Mouse (Mus musculus) retina, postnatal 1 day (tissue): ENCODE results near the gene Ric8b.

Source experiments
- DNase-seq: peaks from one replicate; pipeline ENCODE4 v3.0.0-alpha.2; 2012

Gene Ric8b

GRCm38 (mm10) chr10:85013464-85013863, 96.0 kb downstream of the Ric8b start:
- peak; percentile 73 for DNase-seq

DNA sequence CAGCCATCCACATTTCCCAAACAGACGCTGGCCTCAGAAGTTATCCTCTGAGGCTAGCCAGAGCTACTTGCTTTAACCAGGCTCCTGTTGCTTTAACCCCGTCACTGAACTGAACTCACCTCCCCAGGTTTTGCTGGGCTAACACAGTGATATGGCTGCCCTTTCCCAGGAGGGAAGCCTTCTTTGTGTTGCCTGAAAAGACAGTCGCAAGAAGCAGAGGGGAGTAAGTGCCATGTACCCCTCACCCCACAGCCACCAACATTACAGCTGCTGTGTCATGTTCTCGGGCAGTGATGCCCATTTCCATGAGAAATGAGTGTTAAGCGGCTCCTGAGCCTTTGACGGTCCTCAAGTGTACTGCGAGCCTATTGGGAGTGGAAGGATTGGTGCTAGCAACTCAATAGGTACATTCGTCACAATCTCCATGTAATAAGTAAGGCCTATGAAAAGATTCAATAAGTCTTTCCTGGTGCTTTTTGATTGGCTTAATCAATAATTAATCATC, 96.6 kb downstream of the Ric8b start:
- no peak for DNase-seq

DNA sequence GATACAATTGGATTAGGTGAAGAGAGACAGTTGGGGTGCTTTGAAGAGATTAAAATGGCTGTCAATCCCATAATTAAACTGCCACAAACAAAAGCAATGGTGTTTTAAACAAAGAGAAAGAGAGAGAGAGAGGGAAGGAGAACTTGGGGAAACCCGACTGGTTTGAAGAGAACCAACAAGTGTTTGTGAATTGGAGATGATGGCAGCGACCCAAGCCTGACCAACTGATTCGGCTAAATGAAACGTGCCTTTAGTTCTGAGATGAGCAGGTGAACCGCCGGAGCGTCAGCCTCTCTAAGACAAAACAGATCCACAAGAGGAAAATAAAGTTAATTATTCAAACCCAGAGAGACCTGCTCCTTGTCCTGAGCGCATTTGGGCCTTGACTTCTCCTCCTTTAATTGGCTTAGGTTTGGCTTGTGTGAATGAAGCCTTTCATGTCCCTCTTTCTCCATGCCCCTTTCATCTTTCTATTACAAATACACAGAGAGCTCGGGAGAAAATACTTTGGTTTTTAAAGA, 97.1 kb downstream of the Ric8b start:
- DNase-seq: peak; percentile 70

- DNase-seq: no peak
Observed at GRCm38 (mm10) chr10:85022647-85023312, 105.4 kb downstream of the Ric8b start.

GRCm38 (mm10) chr10:85023313-85023666, 105.9 kb downstream of the Ric8b start:
- no peak for DNase-seq

DNA sequence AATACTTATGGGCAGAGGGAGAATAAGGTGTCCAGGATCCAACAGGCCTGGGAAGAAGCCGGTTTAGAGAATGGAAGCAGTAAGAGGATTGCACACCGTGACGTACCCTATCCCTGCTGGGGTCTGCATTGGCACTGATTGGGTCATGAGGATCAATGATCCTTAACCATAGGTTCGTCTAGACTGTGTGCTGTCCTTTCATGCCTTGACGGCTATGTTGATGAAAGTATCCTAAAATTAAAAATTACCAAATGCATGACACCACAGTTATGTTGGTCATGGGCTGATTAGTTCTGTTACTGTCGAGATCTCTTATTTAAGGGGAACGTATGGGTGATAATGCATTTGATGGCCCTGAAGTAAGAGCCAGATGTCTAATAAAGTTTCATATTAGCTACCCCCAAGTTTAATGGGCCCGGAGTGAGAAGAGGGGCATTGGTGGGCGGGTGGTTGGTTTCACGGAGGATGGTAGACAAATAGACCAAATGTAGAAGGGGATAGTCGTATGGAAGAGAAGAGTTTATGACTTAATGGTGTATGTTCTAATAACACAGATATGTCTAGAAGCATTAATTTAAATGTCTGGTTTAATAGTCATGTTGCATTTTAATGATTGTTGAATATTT, 108.5 kb downstream of the Ric8b start:
- no peak for DNase-seq

DNA sequence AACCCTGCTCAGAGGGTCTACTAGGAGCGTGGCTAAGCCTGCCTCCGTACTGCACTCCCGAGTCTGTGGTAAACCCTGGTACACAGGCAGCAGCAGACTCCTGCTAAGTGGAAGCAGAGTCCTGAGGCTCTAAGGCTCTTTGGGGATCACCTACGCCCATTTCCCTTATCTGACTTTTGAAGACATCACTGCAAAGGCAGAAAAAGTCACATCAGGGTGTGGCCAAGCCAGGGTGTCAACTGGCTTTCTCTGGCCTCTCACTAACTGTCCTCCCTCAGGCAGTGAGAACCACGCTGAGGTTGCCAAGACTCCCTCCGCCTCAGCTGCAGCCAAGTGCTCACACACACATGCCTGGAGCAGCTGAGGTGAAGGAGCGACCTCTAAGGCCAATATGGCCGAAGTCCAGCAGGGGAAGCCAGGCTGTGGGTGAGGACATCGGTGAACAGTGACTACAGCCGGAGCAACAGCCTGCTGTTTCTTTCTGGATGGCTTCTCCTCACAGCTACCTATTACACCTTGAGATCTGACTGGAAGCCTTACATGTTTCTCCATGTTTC, 110.3 kb downstream of the Ric8b start:
- DNase-seq: no peak

DNA sequence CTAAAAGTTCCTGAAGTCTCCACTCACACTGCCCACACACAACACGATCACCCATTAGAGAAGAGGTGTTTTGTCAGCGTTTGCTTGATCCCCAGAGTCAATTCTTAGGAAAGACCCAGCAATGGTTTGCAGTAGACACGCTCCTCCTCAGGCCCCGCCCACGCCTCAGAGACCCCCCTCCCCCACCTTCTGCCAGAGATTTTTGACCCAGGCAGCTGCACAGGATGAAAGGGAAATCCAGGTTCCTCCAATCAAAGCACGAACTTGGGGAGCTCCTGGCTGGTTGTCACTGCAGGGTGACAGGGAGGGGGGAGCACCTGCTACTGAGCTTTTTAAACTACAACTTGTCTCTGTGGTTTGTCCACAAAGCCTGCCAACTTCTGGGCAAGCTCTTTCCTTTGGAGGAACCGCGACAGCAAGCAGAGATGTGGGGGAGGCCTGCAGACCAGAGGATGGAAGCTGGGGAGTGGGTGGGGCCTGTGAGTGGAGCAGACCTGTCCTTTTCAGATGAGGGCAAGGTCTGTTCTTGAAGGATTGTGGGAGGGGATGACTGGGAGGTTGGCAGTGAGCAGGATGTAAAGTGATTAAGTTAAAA, 117.8 kb downstream of the Ric8b start:
- DNase-seq: no peak

DNA sequence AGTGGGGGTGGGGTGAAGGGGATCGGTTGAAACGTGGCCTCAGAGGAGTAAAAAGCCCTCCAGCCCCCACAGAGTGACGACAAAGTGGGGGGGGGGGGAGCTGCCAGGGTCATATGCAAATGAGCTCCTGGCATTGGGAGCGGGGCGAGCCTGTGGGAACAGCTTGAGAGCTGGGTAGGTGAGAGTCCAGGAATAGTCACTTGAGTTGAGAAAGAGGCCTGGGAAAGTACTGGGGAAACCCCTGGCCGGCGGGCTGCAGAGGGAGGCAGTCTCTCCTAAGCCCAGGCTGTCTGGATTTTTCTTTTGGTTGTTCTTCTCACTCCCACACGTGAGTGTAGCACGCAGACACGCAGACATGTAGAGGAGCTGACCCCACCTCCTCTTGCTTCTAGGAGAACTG, 120.7 kb downstream of the Ric8b start:
- no peak for DNase-seq

GRCm38 (mm10) chr10:85038852-85039251, 121.4 kb downstream of the Ric8b start:
- DNase-seq: no peak

- peak; percentile 42 for DNase-seq
Observed at GRCm38 (mm10) chr10:85044191-85044711, 126.8 kb downstream of the Ric8b start.

DNA sequence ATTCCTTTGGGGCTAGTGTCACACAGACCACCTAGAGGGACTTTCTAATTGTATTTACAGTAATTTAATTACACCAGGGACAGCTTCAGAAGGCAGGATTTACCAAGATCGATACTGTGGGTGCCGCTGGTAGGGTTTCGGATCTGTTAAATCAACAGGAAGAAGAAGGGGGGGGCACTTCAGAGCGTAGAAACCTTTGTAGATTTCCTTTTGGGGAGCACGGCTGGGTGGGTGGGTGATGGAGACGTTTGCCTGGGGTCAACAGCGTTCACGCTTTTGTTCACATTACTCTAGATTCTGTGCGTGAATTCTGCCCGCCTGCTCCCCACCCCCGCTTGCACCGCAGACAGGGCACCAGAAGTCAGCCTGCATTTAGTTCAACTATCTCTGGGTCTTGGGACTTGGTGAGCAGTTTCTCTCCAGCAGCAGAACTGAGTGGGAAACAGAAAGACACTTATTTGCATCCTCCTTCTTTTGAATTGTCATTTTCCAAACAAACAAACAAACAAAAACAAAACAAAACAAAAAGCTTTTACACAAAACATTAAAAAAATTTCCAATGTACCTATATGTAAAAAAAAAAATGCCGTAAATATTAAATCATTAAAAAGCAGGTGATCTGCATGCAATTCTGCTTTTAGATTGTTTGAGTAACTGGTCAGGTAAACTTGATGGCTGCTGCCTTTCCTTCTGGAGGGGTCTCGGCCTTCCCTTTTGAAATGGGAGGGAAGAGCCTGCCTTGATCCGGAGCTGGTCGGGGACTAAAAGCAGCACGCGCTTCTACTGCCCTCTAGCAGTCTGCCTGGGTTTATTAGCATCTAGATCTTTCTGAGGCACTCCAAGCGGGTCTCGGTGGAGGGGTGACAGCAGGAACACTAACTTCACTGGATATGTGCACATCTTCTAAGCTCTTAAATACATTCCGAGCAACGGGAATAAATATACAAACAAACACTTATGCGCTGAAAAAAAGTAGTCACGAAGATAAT, 127.6 kb downstream of the Ric8b start:
- DNase-seq: peak; percentile 81

DNA sequence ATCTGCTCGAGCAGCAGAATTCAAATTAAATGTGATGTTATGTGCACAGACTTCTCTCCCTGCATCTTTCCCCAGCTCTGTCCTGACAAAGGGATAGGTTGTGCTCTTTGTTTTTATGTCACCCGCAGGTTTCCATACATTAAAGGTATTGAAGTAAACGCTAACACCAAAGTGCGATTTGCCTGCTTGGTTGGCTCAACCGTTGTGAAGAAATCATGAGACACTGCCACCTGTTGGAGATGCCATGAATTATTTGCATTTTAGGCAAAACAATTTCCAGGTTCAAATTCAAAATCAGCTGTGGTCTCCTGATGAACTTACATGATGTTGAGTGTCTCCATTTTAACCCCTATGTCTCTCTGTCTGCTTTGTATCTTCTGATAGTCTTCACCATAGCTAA, 129.2 kb downstream of the Ric8b start:
- DNase-seq: peak; percentile 65

DNA sequence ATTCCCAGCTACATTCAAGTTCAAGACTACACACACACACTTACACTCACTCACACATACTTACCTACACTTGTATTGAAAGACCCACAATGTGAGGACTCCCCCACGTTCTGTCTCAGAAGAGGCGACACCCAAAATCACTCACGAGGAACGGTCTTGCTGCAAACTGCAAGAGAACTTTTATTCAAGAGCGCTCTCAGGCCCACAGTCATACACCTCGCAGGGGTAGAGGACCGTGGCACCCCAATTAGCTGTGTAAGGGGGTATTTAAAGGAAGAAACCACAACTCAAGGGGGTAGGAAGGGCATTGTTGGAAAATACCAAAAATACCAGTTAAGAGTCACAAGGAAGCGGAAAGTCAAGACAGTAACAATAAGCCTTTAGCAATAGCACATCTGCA, 130.6 kb downstream of the Ric8b start:
- no peak for DNase-seq

- DNase-seq: no peak
Observed at GRCm38 (mm10) chr10:85050668-85051208, 133.3 kb downstream of the Ric8b start.

DNA sequence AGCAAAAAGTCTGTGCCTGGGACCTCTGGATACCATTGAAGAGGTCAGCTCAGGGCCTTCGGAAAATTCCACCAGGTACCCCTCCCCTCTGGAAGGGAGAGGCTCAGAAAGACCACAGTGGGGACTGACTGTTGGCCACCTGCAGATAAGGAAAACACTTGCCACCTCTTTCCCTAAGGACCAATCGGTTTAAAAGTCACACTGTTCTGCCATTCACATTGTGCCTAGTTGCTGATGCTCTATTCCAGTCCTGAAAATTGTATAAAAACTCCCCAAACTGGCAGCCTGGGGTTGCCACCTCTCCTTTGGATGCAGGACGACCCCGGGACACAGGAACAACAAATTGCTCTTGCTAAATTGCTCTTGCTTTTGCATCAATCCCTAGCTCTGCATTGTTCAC, 135.0 kb downstream of the Ric8b start:
- no peak for DNase-seq

DNA sequence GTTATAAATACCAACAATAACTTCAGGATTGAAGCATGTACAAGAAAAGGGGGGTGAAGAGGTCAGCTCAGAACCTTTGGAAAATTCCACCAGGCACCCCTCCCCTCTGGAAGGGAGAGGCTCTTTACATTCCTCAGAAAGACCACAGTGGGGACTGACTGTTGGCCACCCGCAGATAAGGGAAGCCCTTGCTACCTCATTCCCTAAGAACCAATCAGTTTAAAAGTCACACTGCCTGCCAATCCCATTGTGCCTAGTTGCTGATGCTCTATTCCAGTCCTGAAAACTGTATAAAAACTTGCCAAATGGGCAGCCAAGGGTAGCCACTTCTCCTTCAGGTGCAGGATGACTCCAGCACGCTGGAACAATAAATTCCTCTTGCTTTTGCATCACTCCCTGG, 137.5 kb downstream of the Ric8b start:
- DNase-seq: no peak
